Mouse (Mus musculus) hematopoietic stem cell, adult 5-6 weeks (primary cell): ENCODE results near the gene Faap20. TPM values are rescaled to one million over a fixed set of nuclear protein-coding genes. Genes with fewer than 3 reads are reported as not detected.

Experiments used
- ATAC-seq, 2 experiments: fragments of 125-278 bp in 1 of 2; replicated peaks in 1 of 2; 2 replicates each; pipeline ENCODE4 v1.8.0; 2016 to 2017; ENCODE audit warnings: inconsistent platforms in 2 of 2, mild to moderate bottlenecking in 2 of 2, moderate number of reproducible peaks in 2 of 2, low read depth in 1 of 2, moderate TSS enrichment in 1 of 2; ENCODE audit not compliant: low FRiP score in 2 of 2, poor library complexity in 2 of 2, severe bottlenecking in 2 of 2, insufficient read depth in 1 of 2, low TSS enrichment in 1 of 2
- total RNA-seq: library from RNA; stranded (forward); fragments of 172-1452, 232-1000 nt; gene quantifications from 2 replicates; pipeline ENCODE4 v1.2.3, GENCODE M21; 2017

Faap20 gene
- total RNA-seq = 16.9 and 27.5 TPM in 2 replicates

DNA sequence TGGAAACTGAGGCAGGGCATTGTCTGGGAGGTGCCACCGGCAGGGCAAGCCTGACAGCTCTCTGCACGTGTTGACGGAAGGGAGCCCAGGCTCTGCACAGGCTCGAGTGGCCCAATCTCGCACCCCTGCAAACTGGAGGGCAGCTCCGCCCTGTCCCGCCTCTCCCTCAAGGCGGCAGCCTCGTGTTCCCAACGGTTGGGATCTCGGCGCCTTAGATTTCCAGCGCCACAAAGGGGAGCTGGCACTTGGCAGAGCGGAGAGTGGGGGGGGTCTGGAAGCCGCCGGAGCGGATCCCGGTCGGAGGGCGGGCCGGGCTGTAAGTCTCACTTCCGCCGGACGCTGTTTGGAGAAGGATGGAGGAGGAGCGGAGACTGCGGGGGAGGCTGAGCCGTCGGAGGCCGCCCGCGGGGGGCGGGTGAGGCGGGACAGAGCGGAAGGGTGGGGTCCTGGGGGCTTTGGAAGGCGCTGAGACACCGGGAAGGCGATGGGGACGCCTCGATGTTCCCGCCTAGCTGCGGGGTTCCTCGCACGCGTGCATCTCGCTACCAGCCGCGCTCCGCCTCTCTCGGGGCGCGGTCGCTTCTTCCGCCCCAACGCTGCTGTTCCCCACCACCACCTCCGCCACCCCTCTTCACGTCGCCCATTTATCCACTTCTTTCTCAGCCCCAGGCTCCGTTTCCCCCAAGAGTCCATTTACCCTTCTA lies at the start of gene Faap20:
Faap20 (plus strand) TSS at position 155 of the 704 bp plus-strand sequence.
- peak; percentile 50 to 67 for ATAC-seq

DNA sequence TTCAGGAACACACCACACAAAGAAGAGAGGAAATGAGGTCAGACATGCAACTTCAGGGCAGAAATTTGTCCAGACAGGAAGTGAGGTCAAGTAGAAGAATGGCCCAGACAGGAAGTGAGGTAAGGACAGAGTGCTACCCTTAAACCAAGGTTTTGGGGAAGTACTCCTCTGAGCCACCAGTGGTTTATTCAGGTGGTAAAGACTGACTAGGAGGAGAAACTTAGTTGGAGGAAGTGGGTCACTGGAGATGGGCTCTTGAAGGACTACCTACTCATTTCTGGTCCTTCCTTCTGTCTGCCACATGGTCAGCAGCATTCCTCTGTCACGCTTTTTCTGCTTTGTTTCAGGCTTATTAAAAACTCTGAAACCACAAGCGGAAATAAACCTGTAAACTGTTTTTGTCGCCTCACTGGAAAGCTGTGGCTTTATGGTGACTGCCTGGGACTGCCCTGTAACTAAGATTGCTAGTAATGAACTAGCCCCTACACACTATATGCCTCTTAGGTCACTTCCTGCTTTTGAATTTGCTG lies 48.7 kb upstream of the Faap20 start:
- peak; percentile 87 to 88 for ATAC-seq

DNA sequence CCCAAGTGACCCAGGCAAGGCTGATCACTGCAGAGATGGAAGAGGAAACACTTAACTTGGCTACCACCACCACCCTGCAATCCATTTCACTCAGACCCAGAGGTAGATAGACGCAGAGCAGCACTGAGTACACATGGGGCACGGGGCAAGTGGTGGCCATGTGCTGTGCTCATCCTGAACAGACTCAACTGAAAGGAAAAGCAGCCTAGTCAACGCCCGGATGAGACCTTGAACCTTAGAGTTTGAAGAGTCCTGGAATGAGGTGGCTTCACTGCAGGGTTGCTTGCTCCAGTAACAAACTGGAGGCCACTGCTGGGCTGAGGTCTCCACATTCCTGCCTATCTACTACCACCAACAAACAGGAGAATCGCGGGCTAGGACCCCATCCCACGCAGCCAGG lies 47.8 kb upstream of the Faap20 start:
- no peak for ATAC-seq

DNA sequence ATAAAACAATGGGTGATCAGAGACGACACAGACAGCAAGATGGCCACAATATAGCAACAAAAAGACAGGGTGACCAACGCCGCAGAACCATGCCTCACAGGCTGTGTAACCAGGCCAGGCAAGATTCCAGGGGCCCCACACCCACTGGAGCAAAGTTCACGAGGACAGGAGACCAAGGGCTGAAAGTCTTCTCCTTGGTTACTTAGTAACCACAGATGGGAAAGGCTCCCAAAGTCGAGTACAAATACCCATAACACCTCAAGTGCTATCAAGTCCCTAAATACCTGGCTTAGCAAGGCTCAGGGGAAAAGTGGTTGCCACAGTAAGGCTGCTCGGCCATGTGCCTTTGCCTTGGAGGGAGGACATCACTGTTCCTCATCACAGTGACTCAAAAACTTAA lies 43.7 kb upstream of the Faap20 start:
- ATAC-seq = no peak

DNA sequence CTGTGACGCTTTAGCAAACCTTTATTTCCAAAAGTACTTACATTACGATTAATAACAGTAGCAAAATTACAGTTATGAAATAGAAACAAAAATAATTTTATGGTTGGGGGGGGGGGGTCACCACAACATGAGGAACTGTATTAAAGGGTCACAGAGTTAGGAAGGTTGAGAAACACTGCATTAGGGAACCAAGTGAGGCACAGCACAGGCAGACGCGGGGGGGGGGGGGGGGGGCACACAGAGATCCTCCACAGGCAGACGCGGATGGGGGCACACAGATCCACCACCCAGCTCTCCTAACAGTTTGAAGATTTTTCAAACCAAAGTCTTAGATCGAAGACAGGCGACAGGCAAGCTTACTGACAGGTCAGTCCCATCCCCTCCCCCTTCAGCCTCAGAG lies 43.1 kb upstream of the Faap20 start:
- no peak for ATAC-seq

DNA sequence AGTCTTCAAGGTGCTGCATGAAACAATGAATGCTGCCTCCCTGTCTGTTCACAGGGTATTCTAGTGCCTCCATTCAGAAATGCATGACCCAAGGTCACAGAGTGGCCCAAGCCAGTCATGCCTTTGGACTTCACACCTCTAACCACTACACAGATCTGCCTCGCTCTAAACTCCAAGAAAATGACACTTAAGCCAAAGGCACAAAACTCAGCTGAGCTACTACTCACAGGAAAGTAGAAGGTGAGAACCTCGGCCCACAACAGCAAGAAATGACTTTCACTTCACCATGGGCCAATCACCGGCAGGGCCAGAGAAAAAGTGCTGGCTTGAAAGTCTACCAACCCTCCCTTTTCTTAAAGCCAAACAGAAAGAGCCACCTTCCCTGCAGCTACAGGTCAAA lies 41.8 kb upstream of the Faap20 start:
- peak in 1 of 2 experiments; percentile 20; a peak in 1 of 4 replicates for ATAC-seq

DNA sequence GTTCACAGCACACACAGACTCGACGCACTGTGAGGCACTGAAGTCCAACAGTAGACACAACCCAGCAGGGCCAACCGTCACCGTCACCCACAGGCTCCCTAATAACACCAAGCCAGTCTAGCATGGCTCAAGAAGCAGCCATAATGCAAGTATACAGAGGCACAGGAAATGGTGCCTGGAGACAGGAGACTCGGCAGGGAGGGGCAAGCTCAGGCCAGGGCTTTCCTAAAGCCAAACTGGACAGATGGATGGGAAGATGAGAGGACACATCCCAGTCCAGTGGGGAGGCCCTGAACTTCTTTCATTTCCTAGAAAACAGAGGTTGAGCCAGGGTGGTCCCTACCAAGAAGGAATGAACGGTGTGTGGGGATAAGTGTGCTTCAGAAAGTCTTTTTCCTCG lies 41.0 kb upstream of the Faap20 start:
- no peak for ATAC-seq

DNA sequence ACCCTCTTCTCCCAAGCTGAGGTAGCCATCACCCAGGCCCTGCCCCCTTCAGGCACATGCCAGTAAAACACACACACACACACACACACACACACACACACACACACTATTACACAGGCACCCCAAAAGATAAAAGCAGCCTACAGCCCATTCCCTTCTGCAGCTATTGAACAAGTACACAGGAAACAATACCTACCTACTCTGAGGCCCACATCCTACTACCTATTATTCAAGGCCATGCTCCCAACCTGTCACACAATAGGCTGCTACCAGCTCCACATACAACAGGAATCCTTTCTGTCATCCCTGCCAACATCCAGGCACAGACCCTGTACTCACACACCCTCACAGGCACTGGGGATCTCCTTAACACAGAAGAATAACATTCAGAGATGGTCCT lies 40.5 kb upstream of the Faap20 start:
- ATAC-seq = no peak

DNA sequence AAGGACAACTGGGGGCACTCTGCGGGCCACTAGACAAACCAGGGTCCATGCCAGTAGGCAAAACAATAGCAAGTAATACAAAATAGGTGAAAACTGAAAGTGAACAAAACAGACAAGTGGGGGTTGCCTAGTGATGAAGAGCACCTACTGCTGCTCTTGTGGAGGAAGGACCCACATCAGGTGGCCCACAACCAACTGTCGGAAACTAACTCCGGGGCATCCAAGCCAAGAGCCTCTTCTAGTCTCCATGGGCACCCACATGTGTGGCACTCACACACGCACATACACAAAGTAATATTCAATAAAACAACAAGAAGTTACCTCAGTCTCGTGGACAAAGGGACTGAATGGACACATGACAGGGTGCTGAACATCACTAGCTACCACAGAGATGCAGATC lies 40.1 kb upstream of the Faap20 start:
- no peak for ATAC-seq

DNA sequence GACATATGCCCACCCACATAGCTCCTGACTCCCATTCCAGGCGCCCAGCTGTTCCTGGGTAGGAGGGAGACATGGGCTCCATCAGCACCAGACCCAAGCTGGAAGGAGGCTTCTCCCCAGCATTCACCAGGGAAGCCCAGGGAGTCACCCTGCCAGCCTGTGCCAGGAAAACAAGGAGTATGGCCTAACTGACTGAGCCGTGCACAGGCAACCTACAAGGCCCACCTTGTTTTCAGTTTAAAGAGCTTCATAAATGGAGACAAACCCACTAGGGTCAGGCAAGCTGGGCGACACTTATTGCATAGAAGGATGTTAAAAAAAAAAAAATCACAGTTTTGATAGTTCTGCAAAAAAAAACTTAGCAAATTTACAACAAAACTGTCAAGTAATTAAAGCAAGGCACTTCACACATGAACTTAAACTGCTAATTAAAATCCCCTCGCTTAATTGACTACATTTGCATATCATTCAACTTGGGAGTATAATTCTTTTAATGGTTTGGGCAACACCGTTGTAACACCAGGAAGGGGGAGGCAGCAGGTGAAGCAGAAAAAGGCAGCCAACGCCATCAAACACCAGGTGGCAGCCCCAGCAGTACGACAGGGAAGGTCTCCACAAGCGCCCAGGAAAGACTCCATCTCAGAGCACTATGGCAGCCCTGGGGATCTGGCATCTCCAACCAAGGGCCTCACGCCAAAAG lies 36.4 kb upstream of the Faap20 start:
- ATAC-seq = no peak

DNA sequence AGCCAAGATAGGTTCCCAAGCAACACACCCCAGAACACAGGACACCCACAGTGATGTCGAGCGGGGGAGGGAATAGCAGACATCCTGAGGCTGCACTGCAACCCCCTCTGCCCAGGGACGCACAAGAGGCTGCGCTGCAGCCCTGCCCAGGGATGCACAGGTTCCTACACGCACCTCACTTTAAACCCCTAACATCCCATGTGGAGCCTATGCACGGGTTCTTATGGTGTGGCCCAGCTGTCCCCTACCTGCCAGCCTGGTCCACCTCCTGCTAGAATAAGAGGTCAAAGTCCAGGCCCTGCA lies 35.9 kb upstream of the Faap20 start:
- ATAC-seq = no peak

DNA sequence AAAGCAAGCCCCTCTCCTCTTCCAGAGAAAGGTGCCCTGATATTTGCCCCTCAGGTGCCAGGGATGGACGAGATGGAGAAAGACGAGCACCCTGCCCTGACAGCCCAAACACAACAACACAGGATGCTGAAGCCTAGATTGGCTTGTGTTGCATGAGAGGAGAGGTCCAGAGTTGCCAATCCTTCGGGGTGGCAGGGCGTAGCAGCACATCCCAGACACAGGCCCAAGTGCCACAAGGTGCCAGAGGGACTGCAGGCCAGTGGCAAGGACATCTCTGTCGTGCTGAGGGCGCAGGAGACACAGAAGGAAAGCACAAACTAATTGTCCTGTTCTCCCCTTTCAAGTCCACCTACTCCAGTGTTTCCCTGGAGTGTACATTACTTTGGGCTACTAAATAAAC lies 35.4 kb upstream of the Faap20 start:
- no peak for ATAC-seq

DNA sequence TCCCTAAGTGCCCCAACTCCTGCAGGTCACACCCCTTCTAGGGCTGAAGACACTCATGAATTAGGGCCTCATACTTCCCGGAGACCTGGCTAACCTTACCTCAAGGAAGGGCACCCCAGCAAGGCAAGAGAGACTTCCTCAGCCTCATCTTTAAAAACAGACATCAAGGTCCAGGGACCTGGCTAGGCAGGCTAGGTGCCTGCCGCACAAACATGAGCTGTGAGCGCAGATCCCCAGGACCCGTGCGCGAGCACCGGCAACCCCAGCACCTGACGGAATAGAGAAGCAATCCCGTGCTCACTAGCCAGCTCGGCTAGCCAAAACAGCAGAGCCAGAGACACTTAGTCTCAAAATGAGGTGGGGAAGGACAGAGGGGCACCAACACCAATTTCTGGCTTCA lies 34.8 kb upstream of the Faap20 start:
- ATAC-seq = no peak

DNA sequence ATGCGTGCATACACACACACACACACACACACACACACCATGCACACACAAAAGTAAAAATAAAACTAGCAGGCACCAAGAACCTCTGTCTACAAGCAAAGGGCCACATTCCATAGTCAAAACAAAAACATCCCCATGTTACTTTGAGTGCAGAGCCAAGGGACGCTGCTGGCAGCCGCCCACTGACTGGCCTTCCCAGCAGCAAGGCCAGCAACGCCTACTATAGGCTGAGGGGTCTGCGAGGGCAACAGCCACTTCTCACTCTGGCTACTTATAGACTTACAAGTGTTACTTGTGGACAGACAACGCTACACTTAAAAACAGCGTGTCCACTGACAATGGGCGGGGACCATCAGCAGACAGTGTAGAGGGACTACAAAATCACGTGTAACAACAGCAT lies 34.4 kb upstream of the Faap20 start:
- no peak for ATAC-seq

DNA sequence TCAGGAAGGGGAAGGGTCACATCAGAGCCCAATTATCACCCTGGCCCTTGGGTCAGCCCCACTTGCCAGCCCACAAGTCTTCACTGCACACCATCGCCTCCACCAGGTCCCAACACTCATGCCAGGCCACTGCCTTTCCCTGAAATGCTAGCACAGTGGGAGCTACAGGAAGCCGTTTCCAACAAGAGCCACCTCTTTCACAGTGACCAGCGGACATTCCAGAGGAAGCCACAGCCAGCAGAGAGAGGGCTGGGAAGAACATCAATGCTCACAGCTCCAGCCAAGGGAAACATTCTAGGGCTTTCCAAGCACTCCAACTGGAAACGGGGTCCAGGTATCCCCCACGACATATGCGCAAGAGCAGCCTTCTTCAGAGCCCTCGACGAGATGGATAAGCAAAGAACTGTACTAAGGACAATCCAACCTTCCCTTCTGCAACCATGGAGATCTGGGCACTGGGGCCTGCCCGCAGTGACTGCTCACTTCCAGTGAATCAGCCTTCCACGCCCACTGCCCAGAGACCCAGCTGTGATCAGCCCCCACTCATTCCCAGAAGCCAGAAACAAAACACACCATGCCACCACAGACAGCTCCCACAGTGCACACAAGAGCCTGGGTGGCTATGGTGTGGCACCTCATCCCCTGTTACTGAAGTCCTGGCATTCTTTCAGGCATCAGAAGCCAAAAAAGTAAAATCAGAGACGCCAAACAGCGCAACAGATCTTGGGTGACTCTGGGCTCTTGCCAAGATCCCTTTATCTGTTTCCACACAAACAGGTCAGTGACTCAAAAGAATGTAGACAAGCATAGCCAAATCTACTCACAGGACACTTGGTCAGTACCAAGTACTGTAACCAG lies 33.6 kb upstream of the Faap20 start:
- ATAC-seq = no peak

DNA sequence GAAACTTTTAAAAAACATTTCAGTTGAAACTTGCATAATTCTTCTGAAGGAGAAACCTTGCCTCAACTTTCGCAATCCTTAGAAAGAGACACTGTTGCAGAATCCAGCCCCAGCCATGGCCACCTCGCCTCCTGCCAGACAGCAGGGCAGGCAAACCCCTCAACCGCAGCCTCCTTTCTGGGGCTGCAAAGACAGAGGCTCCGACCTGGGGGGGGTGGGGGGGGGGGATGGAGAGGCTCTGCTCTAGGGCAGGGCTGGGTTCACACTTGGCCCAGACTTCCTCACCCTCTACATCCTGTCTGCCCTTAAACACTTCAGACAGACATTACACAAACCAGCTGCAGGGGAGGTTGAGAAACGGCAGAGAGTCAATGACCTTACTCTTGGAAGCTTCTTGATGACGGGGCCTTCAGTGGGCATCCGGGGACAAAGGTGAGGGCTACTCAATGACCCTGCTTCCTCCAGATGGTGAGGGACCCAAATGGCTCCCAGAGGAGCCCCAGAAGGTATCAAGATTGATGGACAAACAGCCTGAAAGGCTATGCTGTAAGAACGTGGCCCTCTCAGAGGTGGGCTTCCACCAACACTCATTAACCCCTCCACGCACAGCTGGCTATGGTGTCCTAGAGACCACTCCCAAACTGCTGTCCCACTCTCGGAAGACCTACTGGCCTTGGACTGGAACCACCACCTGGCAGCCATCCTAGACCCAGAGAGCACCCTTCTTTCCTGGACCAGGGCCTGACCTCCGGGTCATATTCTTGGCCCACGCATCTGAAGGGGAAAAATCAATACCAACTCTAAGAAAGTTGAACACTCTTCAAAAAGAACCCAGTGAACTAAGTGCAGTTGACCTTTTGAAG lies 32.1 kb upstream of the Faap20 start:
- ATAC-seq = peak; percentile 55 to 61

DNA sequence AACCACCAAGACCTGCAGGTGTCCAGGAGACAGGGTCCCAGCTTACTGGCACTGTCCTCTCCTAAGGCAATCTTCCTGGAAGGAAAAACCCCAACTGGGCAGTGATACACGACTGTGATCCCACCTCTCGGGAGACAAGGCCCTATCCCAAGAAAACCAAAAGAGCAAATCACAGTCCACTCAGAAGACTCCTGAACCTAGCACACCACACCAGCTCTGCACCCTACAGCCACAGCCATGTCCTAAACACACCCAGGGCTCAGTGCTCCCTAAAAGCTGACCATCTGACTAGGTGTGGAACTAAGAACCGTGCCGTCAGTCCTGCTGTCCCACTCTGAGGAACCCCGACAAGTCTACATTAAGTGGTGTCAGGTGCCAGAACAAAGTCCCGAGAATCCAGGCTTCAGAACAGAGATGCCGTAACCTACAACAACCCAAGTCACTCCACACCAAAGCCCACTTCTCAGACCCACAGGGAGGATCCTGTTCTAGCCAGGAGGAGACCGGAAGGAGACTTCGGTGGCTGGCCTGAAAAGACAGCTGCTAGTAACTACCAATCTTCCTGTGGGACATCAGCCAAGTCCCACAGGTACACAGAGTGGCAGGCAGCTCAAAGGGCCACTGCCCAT lies 31.4 kb upstream of the Faap20 start:
- ATAC-seq = no peak
